Mouse (Mus musculus) heart, embryonic 14.5 days (tissue): ENCODE data around the gene Acat2. TPM values are rescaled to one million over a fixed set of nuclear protein-coding genes. Genes with fewer than 3 reads are reported as not detected.
A peak's percentile ranks its signal among the peaks of the same experiment; 100 is the strongest.
"Not testable (repeated sequence)": the region's sequence is repeated elsewhere in the genome, so short reads cannot be mapped to it uniquely, and the experiment has no call there.

Source experiments
- ATAC-seq: fragments of 200-750 bp; cut with Nextera tagmentation; 2 replicates; pipeline ENCODE4 v1.8.0; 2017; ENCODE audit warnings: low read depth, moderate TSS enrichment; ENCODE audit not compliant: insufficient number of reproducible peaks, insufficient read depth, low FRiP score
- H3K27ac ChIP-seq, 2 experiments: fragments of 200-500 bp in 1 of 2; fragments of 300-500 bp in 1 of 2; sonication (generic) in 1 of 2; replicated peaks in 1 of 2; 2 replicates each; pipeline ENCODE4 v1.5.1; 2012 to 2014; ENCODE audit warnings: low read depth in 2 of 2, low read length in 2 of 2, control low read depth in 1 of 2, mild to moderate bottlenecking in 1 of 2, mixed read lengths in 1 of 2; ENCODE audit not compliant: control insufficient read depth in 1 of 2, insufficient read depth in 1 of 2
- H3K27me3 ChIP-seq: fragments of 300-500 bp; sonication (generic); 2 replicates; pipeline ENCODE4 v1.6.1; 2014; ENCODE audit warnings: mild to moderate bottlenecking, low read length, control low read depth; ENCODE audit not compliant: control insufficient read depth, insufficient read depth
- H3K36me3 ChIP-seq: fragments of 300-500 bp; sonication (generic); 2 replicates; pipeline ENCODE4 v1.6.1; 2014; ENCODE audit warnings: mild to moderate bottlenecking, control low read depth, low read length, mixed read lengths; ENCODE audit not compliant: control insufficient read depth, insufficient read depth
- H3K4me1 ChIP-seq, 2 experiments: fragments of 200-500 bp in 1 of 2; fragments of 300-500 bp in 1 of 2; sonication (generic) in 1 of 2; 2 replicates each; pipeline ENCODE4 v1.6.1; 2012 to 2014; ENCODE audit warnings: low read length in 2 of 2, control low read depth in 1 of 2, mixed read lengths in 1 of 2; ENCODE audit not compliant: control insufficient read depth in 2 of 2, insufficient read depth in 2 of 2
- H3K4me2 ChIP-seq: fragments of 300-500 bp; sonication (generic); 2 replicates; pipeline ENCODE4 v1.6.1; 2014; ENCODE audit warnings: mild to moderate bottlenecking, low read length
- H3K4me3 ChIP-seq, 2 experiments: fragments of 200-500 bp in 1 of 2; fragments of 300-500 bp in 1 of 2; sonication (generic) in 1 of 2; 2 replicates each; pipeline ENCODE4 v1.5.1; 2012 to 2014; ENCODE audit warnings: low read length in 2 of 2, mild to moderate bottlenecking in 2 of 2, control low read depth in 1 of 2, low read depth in 1 of 2, moderate library complexity in 1 of 2; ENCODE audit not compliant: control insufficient read depth in 1 of 2, insufficient read depth in 1 of 2
- H3K9ac ChIP-seq: fragments of 300-500 bp; sonication (generic); 2 replicates; pipeline ENCODE4 v1.6.1; 2014; ENCODE audit warnings: mild to moderate bottlenecking, low read length
- H3K9me3 ChIP-seq: fragments of 300-500 bp; sonication (generic); 2 replicates; pipeline ENCODE4 v1.6.1; 2016; ENCODE audit warnings: low read length, control low read depth; ENCODE audit not compliant: control insufficient read depth
- WGBS: fragments of 180-500 bp; shearing (Covaris S2); extraction: QIAGEN DNeasy Blood & Tissue Kit; methylation state at CpG from one replicate; pipeline ENCODE4 v1.1.7; 2014; 5-methylcytosine and 5-hydroxymethylcytosine counted together
- polyA plus RNA-seq: library from polyadenylated mRNA; unstranded; fragments of >200 nt; fragmentation: Nextera tagmentation; extraction: Ambion mirVana; gene quantifications from 2 replicates; pipeline ENCODE4 v1.2.1, GENCODE M21; 2014

The Acat2 gene
- polyA plus RNA-seq, 1 experiment from 2014 or later = 22.8 TPM

DNA sequence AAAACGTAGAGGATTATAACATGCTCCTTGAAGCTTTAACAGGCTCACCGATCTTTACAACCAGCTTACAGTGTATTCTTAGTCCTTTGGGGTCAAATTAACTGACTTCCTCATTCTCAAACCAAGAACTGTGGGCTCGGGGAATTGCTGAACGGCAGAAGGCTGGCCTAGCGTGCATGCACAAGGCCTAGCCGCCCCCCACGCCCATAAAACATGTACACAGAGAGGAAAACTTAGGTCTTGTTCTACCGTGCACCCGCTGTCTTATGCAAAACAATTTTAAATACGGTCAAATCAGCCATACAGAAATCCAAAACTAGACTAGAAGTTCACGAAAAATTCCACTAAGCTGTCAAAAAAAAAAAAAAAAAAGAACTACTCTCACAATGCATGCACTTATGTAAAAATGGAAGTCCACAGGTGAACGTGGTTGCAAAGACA lies 30.7 kb upstream of the Acat2 start:
- peaks cover 11% of the 10 kb centered on the region; the same call in 1 of the 2 replicates for H3K36me3 ChIP-seq
- H3K27ac ChIP-seq = peak overlapping the region; percentile 19 to 99; a peak in 2 of 4 replicates
- peak overlapping the region; percentile 93 to 96 for H3K4me3 ChIP-seq
- H3K9me3 ChIP-seq = no peaks in the 10 kb centered on the region
- WGBS = 2% methylated on average over 12 of the region's 12 CpGs
- H3K27me3 ChIP-seq = no peaks in the 10 kb centered on the region
- peak overlapping the region; percentile 99 for H3K9ac ChIP-seq
- peaks cover 3 to 13% of the 10 kb centered on the region in 2 experiments; a peak in 3 of 4 replicates for H3K4me1 ChIP-seq
- H3K4me2 ChIP-seq = peak overlapping the region; percentile 91
- no peak for ATAC-seq

DNA sequence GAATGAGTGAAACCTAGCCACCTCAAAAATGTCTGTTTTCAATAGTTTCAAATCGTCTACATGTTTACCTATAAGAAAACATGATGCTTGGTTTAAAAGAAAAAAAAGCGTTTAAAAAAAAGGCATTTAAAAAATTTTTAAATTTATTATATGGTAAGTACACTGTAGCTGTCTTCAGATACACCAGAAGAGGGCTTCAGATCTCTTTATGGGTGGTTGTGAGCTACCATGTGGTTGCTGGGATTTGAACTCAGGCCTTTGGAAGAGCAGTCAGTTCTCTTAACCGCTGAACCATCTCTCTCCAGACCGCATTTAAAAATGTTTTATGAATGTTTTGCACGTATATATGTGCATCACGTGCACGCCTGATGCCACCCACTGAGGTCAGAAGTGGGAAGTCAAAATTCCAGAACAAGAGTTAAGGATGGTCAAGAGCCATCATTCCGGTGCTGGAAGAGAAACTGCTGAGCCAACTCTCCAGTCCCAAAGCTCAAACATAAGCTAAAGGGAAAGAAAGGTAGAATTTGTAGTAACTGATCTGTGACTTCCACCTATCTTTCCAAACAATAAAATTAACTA lies 30.1 kb upstream of the Acat2 start:
- H3K9me3 ChIP-seq = no peaks in the 10 kb centered on the region
- H3K36me3 ChIP-seq = peaks cover 11% of the 10 kb centered on the region
- peak overlapping the region; percentile 91 for H3K4me2 ChIP-seq
- peak overlapping the region; percentile 93 to 96 for H3K4me3 ChIP-seq
- no peaks in the 10 kb centered on the region for H3K27me3 ChIP-seq
- H3K27ac ChIP-seq = peak overlapping the region in 1 of 2 experiments; percentile 99; a peak in 2 of 4 replicates
- peak overlapping the region; percentile 99 for H3K9ac ChIP-seq
- H3K4me1 ChIP-seq = peaks cover 3 to 13% of the 10 kb centered on the region in 2 experiments; a peak in 3 of 4 replicates
- no peak for ATAC-seq
- 50% methylated on average over 8 of the region's 8 CpGs for WGBS

DNA sequence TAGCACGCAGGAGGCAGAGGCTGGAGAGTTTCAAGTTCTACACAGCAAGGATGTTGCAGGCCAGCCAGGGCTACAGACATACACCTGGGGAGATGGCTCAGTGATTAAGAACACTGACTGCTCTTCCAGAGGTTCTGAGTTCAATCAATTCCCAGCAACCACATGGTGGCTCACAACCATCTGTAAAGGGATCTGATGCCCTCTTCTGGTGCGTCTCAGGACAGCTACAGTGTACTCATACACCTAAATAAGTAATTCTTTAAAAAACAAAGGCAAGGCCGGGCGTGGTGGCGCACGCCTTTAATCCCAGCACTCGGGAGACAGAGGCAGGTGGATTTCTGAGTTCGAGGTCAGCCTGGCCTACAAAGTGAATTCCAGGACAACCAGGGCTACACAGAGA lies 27.5 kb upstream of the Acat2 start:
- not testable (repeated sequence) for ATAC-seq, H3K27ac ChIP-seq, H3K4me1 ChIP-seq, H3K4me2 ChIP-seq, H3K4me3 ChIP-seq, H3K9ac ChIP-seq, H3K9me3 ChIP-seq, H3K27me3 ChIP-seq
- peaks cover 34% of the 10 kb centered on the region for H3K36me3 ChIP-seq
- 94% methylated on average over 8 of the region's 8 CpGs for WGBS

DNA sequence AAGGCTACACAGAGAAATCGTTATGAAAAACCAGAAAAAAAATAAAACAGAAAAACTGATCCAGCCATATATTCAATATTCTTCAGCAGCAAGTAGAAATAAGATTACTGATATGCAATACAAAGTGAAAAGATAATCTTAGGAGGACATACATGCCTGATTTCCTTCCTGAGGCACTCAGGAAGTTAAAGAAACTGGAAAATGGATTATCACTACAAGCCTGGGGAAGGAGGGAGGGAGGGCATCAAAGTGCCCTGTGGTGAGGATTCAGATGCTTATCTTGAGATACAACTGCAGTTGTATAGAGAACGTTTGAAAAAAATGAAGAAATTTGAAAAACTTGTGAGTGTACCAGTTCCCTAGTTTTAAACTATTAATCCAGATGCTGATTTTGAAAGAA lies 23.4 kb upstream of the Acat2 start:
- Histone ChIP-seq H3K27me3 (no peaks in the 10 kb centered on the region), H3K4me1 (no peaks in the 10 kb centered on the region), H3K4me3 (no peak overlapping the region), H3K4me2 (no peak overlapping the region), H3K9ac (no peak overlapping the region), H3K9me3 (no peaks in the 10 kb centered on the region), H3K36me3 (peaks cover 74% of the 10 kb centered on the region), H3K27ac (no peak overlapping the region)
- WGBS = 64% methylated on average over 2 of the region's 2 CpGs
- no peak for ATAC-seq

DNA sequence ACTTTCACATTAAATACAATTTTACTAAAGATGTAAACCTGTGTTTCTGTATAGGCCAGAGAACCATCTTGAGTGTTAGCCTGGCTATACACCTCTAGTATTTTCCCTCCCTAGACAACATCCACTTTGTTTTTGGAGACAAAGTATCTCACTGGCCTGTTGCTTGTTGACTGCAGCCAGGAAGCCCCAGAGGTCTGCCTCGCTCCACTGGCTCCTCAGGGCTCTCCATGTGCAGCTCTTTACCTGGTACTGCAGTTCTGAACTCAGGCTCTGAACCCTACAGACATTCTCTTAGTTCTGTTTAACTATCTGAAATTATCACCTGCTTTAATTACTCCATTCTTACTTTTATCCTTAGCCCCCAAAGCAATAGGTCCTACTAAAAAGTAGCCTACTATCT lies 18.0 kb upstream of the Acat2 start:
- no peak overlapping the region for H3K9ac ChIP-seq
- peaks cover 84% of the 10 kb centered on the region for H3K36me3 ChIP-seq
- H3K4me1 ChIP-seq = no peaks in the 10 kb centered on the region
- no peaks in the 10 kb centered on the region for H3K9me3 ChIP-seq
- no peak overlapping the region for H3K27ac ChIP-seq
- H3K4me3 ChIP-seq = no peak overlapping the region
- 90% methylated on average over 1 of the region's 1 CpGs for WGBS
- H3K4me2 ChIP-seq = no peak overlapping the region
- H3K27me3 ChIP-seq = no peaks in the 10 kb centered on the region
- ATAC-seq = no peak

DNA sequence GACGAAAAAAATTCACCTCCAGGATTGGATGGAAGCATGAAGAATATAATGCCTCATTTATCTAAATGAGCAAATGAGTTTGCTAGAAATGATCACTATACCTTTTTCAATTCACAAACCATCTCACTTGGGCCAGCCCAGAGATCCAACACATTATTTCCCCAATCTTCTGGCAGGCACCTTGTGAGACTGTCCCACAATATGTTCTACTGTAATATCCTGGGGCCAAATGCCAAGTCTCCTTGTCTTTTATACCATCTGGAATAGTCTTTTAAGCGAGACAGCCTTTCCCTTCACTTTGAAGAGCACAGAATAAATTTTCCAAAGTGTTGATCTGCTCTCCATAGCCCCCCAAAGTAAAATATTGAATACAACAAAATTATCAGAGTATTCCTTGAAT lies 13.3 kb upstream of the Acat2 start:
- Histone ChIP-seq H3K4me1 (no peaks in the 10 kb centered on the region), H3K4me3 (no peak overlapping the region), H3K9ac (no peak overlapping the region), H3K4me2 (no peak overlapping the region), H3K9me3 (no peaks in the 10 kb centered on the region), H3K27me3 (no peaks in the 10 kb centered on the region), H3K27ac (no peak overlapping the region), H3K36me3 (peaks cover 79% of the 10 kb centered on the region)
- no peak for ATAC-seq
- WGBS = 89% methylated on average over 2 of the region's 2 CpGs

DNA sequence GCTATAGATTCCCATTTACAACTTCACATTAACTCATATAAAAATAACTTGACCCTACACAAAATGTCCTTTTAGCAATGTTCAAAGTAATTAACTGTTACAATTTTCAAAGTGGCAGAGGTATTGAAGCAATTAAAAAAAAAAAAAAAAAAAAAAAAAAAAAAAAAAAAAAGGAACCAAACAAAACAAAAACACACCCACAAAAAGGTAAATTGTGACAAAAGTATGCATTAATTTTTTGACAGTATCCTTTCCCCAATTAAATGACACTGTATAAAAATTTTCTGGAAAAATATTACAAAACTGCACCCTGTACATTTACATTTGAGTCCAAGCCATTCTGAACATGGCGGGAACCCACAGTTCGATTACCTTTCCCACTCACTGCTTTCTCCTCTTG lies 6.6 kb upstream of the Acat2 start:
- Histone ChIP-seq H3K4me1 (no peaks in the 10 kb centered on the region), H3K27ac (no peak overlapping the region), H3K9ac (no peak overlapping the region), H3K36me3 (peaks cover 53% of the 10 kb centered on the region), H3K9me3 (no peaks in the 10 kb centered on the region), H3K4me2 (no peak overlapping the region), H3K4me3 (no peak overlapping the region), H3K27me3 (no peaks in the 10 kb centered on the region)
- 98% methylated on average over 2 of the region's 2 CpGs for WGBS
- ATAC-seq = no peak

DNA sequence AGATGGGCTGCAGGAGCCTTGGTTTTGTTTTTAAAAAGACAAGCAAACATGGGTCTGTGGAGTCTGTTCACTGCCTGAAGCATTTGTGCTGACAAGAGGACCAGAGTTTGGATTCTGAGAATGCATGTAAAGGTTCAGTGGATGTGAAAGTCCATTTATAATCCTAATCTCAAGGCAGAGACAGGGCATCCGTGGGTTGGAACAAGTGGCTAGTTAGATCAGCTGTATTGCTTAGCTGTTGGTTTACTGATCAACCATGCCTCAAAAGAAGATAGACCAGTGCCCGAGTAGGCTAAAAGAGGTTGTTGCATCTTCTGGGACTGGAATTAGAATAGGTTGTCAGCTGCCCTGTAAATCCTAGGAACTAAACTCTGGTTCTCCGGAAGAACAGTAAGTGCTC lies 2.9 kb upstream of the Acat2 start:
- H3K4me3 ChIP-seq = no peak overlapping the region
- H3K27me3 ChIP-seq = no peaks in the 10 kb centered on the region
- no peak overlapping the region for H3K4me2 ChIP-seq
- ATAC-seq = no peak
- no peak overlapping the region for H3K27ac ChIP-seq
- peaks cover 25% of the 10 kb centered on the region for H3K36me3 ChIP-seq
- no peak overlapping the region for H3K9ac ChIP-seq
- no peaks in the 10 kb centered on the region for H3K4me1 ChIP-seq
- H3K9me3 ChIP-seq = no peaks in the 10 kb centered on the region
- WGBS = 65% methylated on average over 3 of the region's 3 CpGs
